Mouse (Mus musculus) CH12.LX (cell line): Measurements from ENCODE around the gene Wdpcp. TPM values are rescaled to one million over a fixed set of nuclear protein-coding genes. Genes with fewer than 3 reads are reported as not detected.

ENCODE experiments used
- DNase-seq: peaks from one replicate; pipeline ENCODE4 v3.0.0-alpha.2; 2013; ENCODE audit errors: extremely low read depth
- H3K27ac ChIP-seq: 2 replicates; pipeline ENCODE4 v1.5.1; 2012; ENCODE audit warnings: low read depth, mild to moderate bottlenecking, control low read depth, moderate library complexity; ENCODE audit not compliant: insufficient read depth
- H3K27me3 ChIP-seq: replicated peaks from 2 replicates; pipeline ENCODE3; 2012; ENCODE audit warnings: inconsistent platforms
- H3K36me3 ChIP-seq, 2 experiments: replicated peaks in 1 of 2; 2 replicates each; pipeline versions ENCODE3 to v1.6.1; 2012; ENCODE audit warnings: inconsistent platforms in 1 of 2, low read length in 1 of 2, mild to moderate bottlenecking in 1 of 2, mixed read lengths in 1 of 2, moderate library complexity in 1 of 2; ENCODE audit not compliant: control insufficient read depth in 1 of 2, insufficient read depth in 1 of 2
- H3K4me1 ChIP-seq, 2 experiments: 2 replicates each; pipeline ENCODE4 v1.6.1; 2012; ENCODE audit warnings: inconsistent platforms in 1 of 2, moderate library complexity in 1 of 2; ENCODE audit not compliant: insufficient read depth in 2 of 2, control insufficient read depth in 1 of 2
- H3K4me2 ChIP-seq: 2 replicates; pipeline ENCODE4 v1.6.1; 2012; ENCODE audit warnings: low read depth, mild to moderate bottlenecking, control low read depth; ENCODE audit not compliant: poor library complexity, insufficient read depth, severe bottlenecking
- H3K4me3 ChIP-seq, 3 experiments: fragments of 150-350 bp in 1 of 3; sonication (generic) in 1 of 3; replicated peaks in 1 of 3; 2 replicates each; pipeline versions ENCODE3 to v1.5.1; 2011 to 2012; ENCODE audit warnings: low read depth in 2 of 3, low read length in 2 of 3, mild to moderate bottlenecking in 2 of 3, moderate library complexity in 2 of 3, control low read depth in 1 of 3, improper control_type of control experiment in 1 of 3, inconsistent platforms in 1 of 3, mixed read lengths in 1 of 3; ENCODE audit not compliant: poor library complexity in 1 of 3
- H3K79me2 ChIP-seq: replicated peaks from 2 replicates; pipeline ENCODE4 v1.6.1; 2012; ENCODE audit warnings: mild to moderate bottlenecking, moderate library complexity; ENCODE audit not compliant: control insufficient read depth, poor library complexity, insufficient read depth, severe bottlenecking; ENCODE audit errors: extremely low read depth
- H3K9ac ChIP-seq: 2 replicates; pipeline ENCODE4 v1.6.1; 2012; ENCODE audit warnings: low read depth, mild to moderate bottlenecking, control low read depth, moderate library complexity; ENCODE audit not compliant: insufficient read depth
- H3K9me3 ChIP-seq: replicated peaks from 2 replicates; pipeline ENCODE3; 2012; ENCODE audit warnings: low read length, inconsistent platforms, mixed read lengths
- BHLHE40 ChIP-seq: IDR thresholded peaks from 2 replicates; pipeline ENCODE4 v1.6.1; 2011; ENCODE audit warnings: mild to moderate bottlenecking, low read depth, low read length, improper control_type of control experiment
- CHD1 ChIP-seq: IDR thresholded peaks from 2 replicates; pipeline ENCODE4 v1.6.1; 2012; ENCODE audit warnings: low read depth, low read length, improper control_type of control experiment, inconsistent platforms
- CHD2 ChIP-seq: IDR thresholded peaks from 2 replicates; pipeline ENCODE4 v1.6.1; 2011; ENCODE audit warnings: low read length, improper control_type of control experiment
- CTCF ChIP-seq, 2 experiments: IDR thresholded peaks in 1 of 2; conservative IDR thresholded peaks in 1 of 2; 2 replicates each; pipeline ENCODE4 v1.5.1; 2011 to 2012; ENCODE audit warnings: low read depth in 2 of 2, low read length in 2 of 2, improper control_type of control experiment in 1 of 2, inconsistent platforms in 1 of 2, mild to moderate bottlenecking in 1 of 2, moderate library complexity in 1 of 2
- E2F4 ChIP-seq: IDR thresholded peaks from 2 replicates; pipeline ENCODE4 v1.6.1; 2011; ENCODE audit warnings: low read depth, low read length, improper control_type of control experiment; ENCODE audit not compliant: insufficient replicate concordance
- ELF1 ChIP-seq: IDR thresholded peaks from 2 replicates; pipeline ENCODE4 v1.6.1; 2014; ENCODE audit warnings: low read depth, mild to moderate bottlenecking, inconsistent platforms, low read length, improper control_type of control experiment
- GABPA ChIP-seq: IDR thresholded peaks from 2 replicates; pipeline ENCODE4 v1.6.1; 2012; ENCODE audit warnings: low read depth, low read length, improper control_type of control experiment, inconsistent platforms; ENCODE audit not compliant: insufficient replicate concordance
- HCFC1 ChIP-seq: IDR thresholded peaks from 2 replicates; pipeline ENCODE4 v1.6.1; 2012; ENCODE audit warnings: low read depth, mild to moderate bottlenecking, inconsistent platforms, low read length, improper control_type of control experiment
- JUND ChIP-seq: conservative IDR thresholded peaks from 2 replicates; pipeline ENCODE4 v1.6.1; 2011; ENCODE audit warnings: low read depth, low read length, improper control_type of control experiment
- KAT2A ChIP-seq: IDR thresholded peaks from 2 replicates; pipeline ENCODE4 v1.6.1; 2012; ENCODE audit warnings: low read length, improper control_type of control experiment, inconsistent platforms; ENCODE audit not compliant: insufficient replicate concordance
- MAFK ChIP-seq: IDR thresholded peaks from 2 replicates; pipeline ENCODE4 v1.6.1; 2011; ENCODE audit warnings: low read length, improper control_type of control experiment; ENCODE audit not compliant: insufficient replicate concordance
- MAX ChIP-seq: IDR thresholded peaks from 2 replicates; pipeline ENCODE4 v1.6.1; 2011; ENCODE audit warnings: low read length, improper control_type of control experiment
- MAZ ChIP-seq: IDR thresholded peaks from 2 replicates; pipeline ENCODE4 v1.6.1; 2012; ENCODE audit warnings: low read depth, mild to moderate bottlenecking, inconsistent platforms, low read length, improper control_type of control experiment, moderate library complexity
- MEF2A ChIP-seq: IDR thresholded peaks from 2 replicates; pipeline ENCODE4 v1.6.1; 2014; ENCODE audit warnings: low read depth, mild to moderate bottlenecking, inconsistent platforms, low read length, improper control_type of control experiment, borderline replicate concordance
- MXI1 ChIP-seq: IDR thresholded peaks from 2 replicates; pipeline ENCODE4 v1.6.1; 2011; ENCODE audit warnings: mild to moderate bottlenecking, low read depth, low read length, improper control_type of control experiment
- MYC ChIP-seq: IDR thresholded peaks from 2 replicates; pipeline ENCODE4 v1.6.1; 2011; ENCODE audit warnings: low read depth, mild to moderate bottlenecking, improper control_type of control experiment, low read length
- NELFE ChIP-seq: IDR thresholded peaks from 2 replicates; pipeline ENCODE4 v1.6.1; 2011; ENCODE audit warnings: low read depth, low read length, improper control_type of control experiment
- NRF1 ChIP-seq: IDR thresholded peaks from 2 replicates; pipeline ENCODE4 v1.6.1; 2014; ENCODE audit warnings: low read depth, mild to moderate bottlenecking, inconsistent platforms, low read length, improper control_type of control experiment, moderate library complexity
- PAX5 ChIP-seq: IDR thresholded peaks from 2 replicates; pipeline ENCODE4 v1.6.1; 2012; ENCODE audit warnings: low read length, inconsistent platforms, mixed read lengths
- POLR2A ChIP-seq: IDR thresholded peaks from 2 replicates; pipeline ENCODE4 v1.6.1; 2011; ENCODE audit warnings: low read depth, mild to moderate bottlenecking, improper control_type of control experiment, low read length
- POLR2AphosphoS2 ChIP-seq: IDR thresholded peaks from 2 replicates; pipeline ENCODE4 v1.6.1; 2011; ENCODE audit warnings: low read depth, low read length, improper control_type of control experiment
- RAD21 ChIP-seq: IDR thresholded peaks from 2 replicates; pipeline ENCODE4 v1.6.1; 2011; ENCODE audit warnings: low read depth, mild to moderate bottlenecking, low read length, improper control_type of control experiment, moderate library complexity
- RCOR1 ChIP-seq: conservative IDR thresholded peaks from 2 replicates; pipeline ENCODE4 v1.6.1; 2012; ENCODE audit warnings: low read depth, mild to moderate bottlenecking, inconsistent platforms, low read length, improper control_type of control experiment
- SIN3A ChIP-seq: IDR thresholded peaks from 2 replicates; pipeline ENCODE4 v1.6.1; 2012; ENCODE audit warnings: low read length, improper control_type of control experiment, inconsistent platforms
- SMC3 ChIP-seq: IDR thresholded peaks from 2 replicates; pipeline ENCODE4 v1.6.1; 2011; ENCODE audit warnings: low read depth, low read length, improper control_type of control experiment
- TCF12 ChIP-seq: IDR thresholded peaks from 2 replicates; pipeline ENCODE4 v1.6.1; 2014; ENCODE audit warnings: low read depth, mild to moderate bottlenecking, inconsistent platforms, low read length, improper control_type of control experiment
- UBTF ChIP-seq: IDR thresholded peaks from 2 replicates; pipeline ENCODE4 v1.6.1; 2012; ENCODE audit warnings: low read depth, mild to moderate bottlenecking, inconsistent platforms, low read length, improper control_type of control experiment, moderate library complexity
- USF1 ChIP-seq: IDR thresholded peaks from 2 replicates; pipeline ENCODE4 v1.6.1; 2014; ENCODE audit warnings: low read depth, mild to moderate bottlenecking, inconsistent platforms, low read length, improper control_type of control experiment
- ZKSCAN1 ChIP-seq: IDR thresholded peaks from 2 replicates; pipeline ENCODE4 v1.6.1; 2012; ENCODE audit warnings: low read depth, inconsistent platforms, low read length, improper control_type of control experiment, borderline replicate concordance
- ZMIZ1 ChIP-seq: IDR thresholded peaks from 2 replicates; pipeline ENCODE4 v1.6.1; 2012; ENCODE audit warnings: low read depth, mild to moderate bottlenecking, inconsistent platforms, low read length, improper control_type of control experiment
- ZNF384 ChIP-seq: IDR thresholded peaks from 2 replicates; pipeline ENCODE4 v1.6.1; 2012; ENCODE audit warnings: low read depth, low read length, improper control_type of control experiment, inconsistent platforms
- dilution Hi-C: fragments of 300-500 bp; cut with MboI; formaldehyde crosslinking; loops from 2 replicates; pipeline ENCODE4 v1.14.3; 2020; ENCODE audit warnings: low sequenced_read_pairs; ENCODE audit not compliant: extremely low pct_unique_long_range_greater_than_20kb, extremely low pct_ligation_motif_present
- in situ Hi-C: fragments of 300-500 bp; cut with MboI; formaldehyde crosslinking; loops from 3 replicates; pipeline ENCODE4 v1.14.3; 2019; ENCODE audit warnings: low sequenced_read_pairs, low pct_ligation_motif_present, low pct_unique_long_range_greater_than_20kb, mixed read lengths
- polyA plus RNA-seq: library from polyadenylated mRNA; unstranded; fragments of >175 nt; gene quantifications from 2 replicates; pipeline ENCODE4 v1.2.1, GENCODE M21; 2012; ENCODE audit warnings: low read depth; ENCODE audit not compliant: insufficient read length
- total RNA-seq, 2 experiments: library from RNA; depleted of rRNA; stranded (reverse); fragments of 300-350 nt in 1 of 2; fragments of >200 nt in 1 of 2; gene quantifications; 2 replicates each; pipeline ENCODE4 v1.2.3; 2012 to 2014

Gene Wdpcp
- total and polyA plus RNA-seq, 3 experiments, result 3.2 to 5.6 (median 4.8) TPM

GRCm38 (mm10) chr11:21564681-21565405 lies 7.2 kb upstream of the Wdpcp start:
- H3K27ac ChIP-seq, result no peak overlapping the region
- no peak for DNase-seq
- no peak overlapping the region for H3K4me2 ChIP-seq
- dilution Hi-C loops (no loop called here), in situ Hi-C loops (no loop called here)
- H3K4me3 ChIP-seq, result no peak overlapping the region
- TF ChIP-seq ZNF384 (no peak), CTCF (conservative IDR thresholded peaks at IDR 0.05 in 1 of 2, IDR thresholded peaks at IDR 0.05 in 1 of 2; ENCODE audit: low read depth in 2 of 2, low read length in 2 of 2) (no peak), MAFK (no peak), POLR2AphosphoS2 (no peak), KAT2A (no peak), E2F4 (no peak), TCF12 (no peak), CHD2 (no peak), MXI1 (no peak)
- no peak overlapping the region for H3K9ac ChIP-seq
- peaks cover 0 to 57% of the 10 kb centered on the region in 2 experiments; a peak in 3 of 4 replicates for H3K4me1 ChIP-seq
- H3K9me3 ChIP-seq, result no peaks in the 10 kb centered on the region
- H3K79me2 ChIP-seq, result peaks cover 22% of the 10 kb centered on the region
- peaks cover 35 to 63% of the 10 kb centered on the region in 2 experiments for H3K36me3 ChIP-seq
- H3K27me3 ChIP-seq, result no peaks in the 10 kb centered on the region

GRCm38 (mm10) chr11:21566934-21567333 lies 5.1 kb upstream of the Wdpcp start:
- H3K9me3 ChIP-seq, result no peaks in the 10 kb centered on the region
- H3K36me3 ChIP-seq, result peaks cover 24 to 42% of the 10 kb centered on the region in 2 experiments
- peak overlapping the region; percentile 73 for H3K4me2 ChIP-seq
- dilution Hi-C loops, result no loop called here
- in situ Hi-C loops, result no loop called here
- no peak overlapping the region for H3K27ac ChIP-seq
- no peaks in the 10 kb centered on the region for H3K27me3 ChIP-seq
- peaks cover 31% of the 10 kb centered on the region for H3K79me2 ChIP-seq
- DNase-seq, result peak; percentile 79
- H3K4me1 ChIP-seq, result peaks cover 0 to 62% of the 10 kb centered on the region in 2 experiments; a peak in 3 of 4 replicates
- no peak overlapping the region for H3K4me3 ChIP-seq
- H3K9ac ChIP-seq, result no peak overlapping the region
- TF ChIP-seq RCOR1, result no peak
- TF ChIP-seq SMC3, result no peak
- TF ChIP-seq MYC, result peak; percentile 51
- no peak for TF ChIP-seq USF1
- no peak for TF ChIP-seq SIN3A
- no peak for TF ChIP-seq NELFE
- no peak for TF ChIP-seq CHD1
- no peak for TF ChIP-seq MAZ
- TF ChIP-seq PAX5, result no peak
- TF ChIP-seq RAD21, result no peak
- TF ChIP-seq POLR2AphosphoS2, result no peak
- no peak for TF ChIP-seq POLR2A
- TF ChIP-seq CTCF (conservative IDR thresholded peaks at IDR 0.05 in 1 of 2, IDR thresholded peaks at IDR 0.05 in 1 of 2; ENCODE audit: low read depth in 2 of 2, low read length in 2 of 2), result no peak
- peak; percentile 56 for TF ChIP-seq ELF1
- TF ChIP-seq ZNF384, result no peak
- no peak for TF ChIP-seq CHD2
- TF ChIP-seq MAX, result no peak
- TF ChIP-seq KAT2A, result no peak
- no peak for TF ChIP-seq UBTF
- TF ChIP-seq HCFC1, result no peak; the same call in 1 of the 2 replicates
- no peak for TF ChIP-seq ZKSCAN1
- TF ChIP-seq MAFK, result no peak
- no peak for TF ChIP-seq TCF12
- TF ChIP-seq NRF1, result no peak
- TF ChIP-seq MEF2A, result peak; percentile 43; the same call in 1 of the 2 replicates
- TF ChIP-seq BHLHE40, result peak; percentile 45
- peak; percentile 88 for TF ChIP-seq JUND
- no peak for TF ChIP-seq GABPA
- no peak for TF ChIP-seq E2F4
- no peak for TF ChIP-seq ZMIZ1
